Mouse (Mus musculus): ENCODE results near the gene B430305J03Rik. TPM values are rescaled to one million over a fixed set of nuclear protein-coding genes. Genes with fewer than 3 reads are reported as not detected.

Gene B430305J03Rik
- not detected in 2 replicates for polyA plus RNA-seq (2015; fragmentation: Nextera tagmentation; extraction: Ambion mirVana)

GRCm38 (mm10) chr3:61365779-61366373, at the start of gene B430305J03Rik:
Gene B430305J03Rik, minus strand, starts transcription at chr3:61365951.
- Histone ChIP-seq H3K9me3 (replicated peaks; ENCODE audit: control insufficient read depth, low read length) (no peaks in the 10 kb centered on the region), H3K27ac (ENCODE audit: low read length) (peak within 1 kb of the TSS; percentile 35), H3K36me3 (ENCODE audit: control insufficient read depth, insufficient read depth) (no peaks in the 10 kb centered on the region), H3K4me1 (ENCODE audit: control insufficient read depth, low read depth, low read length) (peaks cover 18% of the 10 kb centered on the region), H3K9ac (ENCODE audit: low read depth, low read length) (peak within 1 kb of the TSS; percentile 73), H3K4me3 (ENCODE audit: low read depth, low read length) (peak within 1 kb of the TSS; percentile 74), H3K4me2 (ENCODE audit: low read depth, low read length) (peak within 1 kb of the TSS; percentile 97), H3K27me3 (ENCODE audit: control insufficient read depth, insufficient read depth, low read depth, low read length) (peaks cover 3% of the 10 kb centered on the region; the same call in 1 of the 2 replicates)
- ATAC-seq (ENCODE audit: low read depth): no peak
- whole genome bisulfite sequencing (ENCODE audit: insufficient replicate concordance): 3% methylated on average over 10 of the region's 10 CpGs

- H3K4me2 ChIP-seq (ENCODE audit: low read depth, low read length): no peak overlapping the region
- ATAC-seq (ENCODE audit: low read depth): peak; percentile 56
- no peaks in the 10 kb centered on the region for H3K36me3 ChIP-seq (ENCODE audit: control insufficient read depth, insufficient read depth)
- no peak overlapping the region for H3K9ac ChIP-seq (ENCODE audit: low read depth, low read length)
- no peak overlapping the region for H3K4me3 ChIP-seq (ENCODE audit: low read depth, low read length)
- no peaks in the 10 kb centered on the region for H3K9me3 ChIP-seq (replicated peaks; ENCODE audit: control insufficient read depth, low read length)
- no peaks in the 10 kb centered on the region for H3K4me1 ChIP-seq (ENCODE audit: control insufficient read depth, low read depth, low read length)
- H3K27me3 ChIP-seq (ENCODE audit: control insufficient read depth, insufficient read depth, low read depth, low read length): no peaks in the 10 kb centered on the region
- no peak overlapping the region for H3K27ac ChIP-seq (ENCODE audit: low read length)
- 9% methylated on average over 6 of the region's 6 CpGs for WGBS (ENCODE audit: insufficient replicate concordance)
Observed at GRCm38 (mm10) chr3:61409683-61410082, 43.9 kb upstream of the B430305J03Rik start.

- Histone ChIP-seq H3K9me3 (replicated peaks; ENCODE audit: control insufficient read depth, low read length) (no peaks in the 10 kb centered on the region), H3K36me3 (ENCODE audit: control insufficient read depth, insufficient read depth) (no peaks in the 10 kb centered on the region), H3K4me1 (ENCODE audit: control insufficient read depth, low read depth, low read length) (no peaks in the 10 kb centered on the region), H3K27ac (ENCODE audit: low read length) (no peak overlapping the region), H3K4me3 (ENCODE audit: low read depth, low read length) (no peak overlapping the region), H3K4me2 (ENCODE audit: low read depth, low read length) (no peak overlapping the region), H3K9ac (ENCODE audit: low read depth, low read length) (no peak overlapping the region), H3K27me3 (ENCODE audit: control insufficient read depth, insufficient read depth, low read depth, low read length) (no peaks in the 10 kb centered on the region)
- WGBS (ENCODE audit: insufficient replicate concordance): 32% methylated on average over 4 of the region's 4 CpGs
- no peak for ATAC-seq (ENCODE audit: low read depth)
Observed at GRCm38 (mm10) chr3:61406921-61407320, 41.2 kb upstream of the B430305J03Rik start.

GRCm38 (mm10) chr3:61400823-61401387, 35.2 kb upstream of the B430305J03Rik start:
- 43% methylated on average over 1 of the region's 1 CpGs for WGBS (ENCODE audit: insufficient replicate concordance)

GRCm38 (mm10) chr3:61396728-61397127, 31.0 kb upstream of the B430305J03Rik start:
- Histone ChIP-seq H3K9ac (ENCODE audit: low read depth, low read length) (no peak overlapping the region), H3K27me3 (ENCODE audit: control insufficient read depth, insufficient read depth, low read depth, low read length) (no peaks in the 10 kb centered on the region), H3K36me3 (ENCODE audit: control insufficient read depth, insufficient read depth) (no peaks in the 10 kb centered on the region), H3K4me1 (ENCODE audit: control insufficient read depth, low read depth, low read length) (no peaks in the 10 kb centered on the region; the same call in 1 of the 2 replicates), H3K9me3 (replicated peaks; ENCODE audit: control insufficient read depth, low read length) (no peaks in the 10 kb centered on the region), H3K4me3 (ENCODE audit: low read depth, low read length) (no peak overlapping the region), H3K27ac (ENCODE audit: low read length) (no peak overlapping the region), H3K4me2 (ENCODE audit: low read depth, low read length) (no peak overlapping the region)
- WGBS (ENCODE audit: insufficient replicate concordance): 62% methylated on average over 2 of the region's 2 CpGs
- no peak for ATAC-seq (ENCODE audit: low read depth)

More at GRCm38 (mm10) chr3:61400823-61401387, 35.2 kb upstream of the B430305J03Rik start:
- no peaks in the 10 kb centered on the region for H3K27me3 ChIP-seq (ENCODE audit: control insufficient read depth, insufficient read depth, low read depth, low read length)
- H3K4me1 ChIP-seq (ENCODE audit: control insufficient read depth, low read depth, low read length): no peaks in the 10 kb centered on the region
- no peak for ATAC-seq (ENCODE audit: low read depth)
- H3K36me3 ChIP-seq (ENCODE audit: control insufficient read depth, insufficient read depth): no peaks in the 10 kb centered on the region
- no peaks in the 10 kb centered on the region for H3K9me3 ChIP-seq (replicated peaks; ENCODE audit: control insufficient read depth, low read length)
- H3K9ac ChIP-seq (ENCODE audit: low read depth, low read length): no peak overlapping the region
- no peak overlapping the region for H3K4me3 ChIP-seq (ENCODE audit: low read depth, low read length)
- no peak overlapping the region for H3K27ac ChIP-seq (ENCODE audit: low read length)
- H3K4me2 ChIP-seq (ENCODE audit: low read depth, low read length): no peak overlapping the region

- H3K4me1 ChIP-seq (ENCODE audit: control insufficient read depth, low read depth, low read length): no peaks in the 10 kb centered on the region; the same call in 1 of the 2 replicates
- 66% methylated on average over 3 of the region's 3 CpGs for WGBS (ENCODE audit: insufficient replicate concordance)
- no peaks in the 10 kb centered on the region for H3K36me3 ChIP-seq (ENCODE audit: control insufficient read depth, insufficient read depth)
- no peak for ATAC-seq (ENCODE audit: low read depth)
- H3K27me3 ChIP-seq (ENCODE audit: control insufficient read depth, insufficient read depth, low read depth, low read length): no peaks in the 10 kb centered on the region
- no peak overlapping the region for H3K27ac ChIP-seq (ENCODE audit: low read length)
- H3K9ac ChIP-seq (ENCODE audit: low read depth, low read length): no peak overlapping the region
- no peak overlapping the region for H3K4me3 ChIP-seq (ENCODE audit: low read depth, low read length)
- H3K4me2 ChIP-seq (ENCODE audit: low read depth, low read length): no peak overlapping the region
- H3K9me3 ChIP-seq (replicated peaks; ENCODE audit: control insufficient read depth, low read length): no peaks in the 10 kb centered on the region
Observed at GRCm38 (mm10) chr3:61395382-61395781, 29.6 kb upstream of the B430305J03Rik start.

- Histone ChIP-seq H3K4me2 (ENCODE audit: low read depth, low read length) (no peak overlapping the region), H3K4me3 (ENCODE audit: low read depth, low read length) (no peak overlapping the region), H3K27me3 (ENCODE audit: control insufficient read depth, insufficient read depth, low read depth, low read length) (no peaks in the 10 kb centered on the region), H3K36me3 (ENCODE audit: control insufficient read depth, insufficient read depth) (no peaks in the 10 kb centered on the region), H3K9ac (ENCODE audit: low read depth, low read length) (no peak overlapping the region), H3K4me1 (ENCODE audit: control insufficient read depth, low read depth, low read length) (no peaks in the 10 kb centered on the region; the same call in 1 of the 2 replicates), H3K9me3 (replicated peaks; ENCODE audit: control insufficient read depth, low read length) (no peaks in the 10 kb centered on the region), H3K27ac (ENCODE audit: low read length) (no peak overlapping the region)
- 33% methylated on average over 3 of the region's 3 CpGs for WGBS (ENCODE audit: insufficient replicate concordance)
- no peak for ATAC-seq (ENCODE audit: low read depth)
Observed at GRCm38 (mm10) chr3:61393520-61393919, 27.8 kb upstream of the B430305J03Rik start.

- H3K27ac ChIP-seq (ENCODE audit: low read length): no peak overlapping the region
- no peaks in the 10 kb centered on the region for H3K27me3 ChIP-seq (ENCODE audit: control insufficient read depth, insufficient read depth, low read depth, low read length)
- no peaks in the 10 kb centered on the region for H3K9me3 ChIP-seq (replicated peaks; ENCODE audit: control insufficient read depth, low read length)
- H3K4me2 ChIP-seq (ENCODE audit: low read depth, low read length): no peak overlapping the region
- 37% methylated on average over 1 of the region's 1 CpGs for WGBS (ENCODE audit: insufficient replicate concordance)
- ATAC-seq (ENCODE audit: low read depth): peak; percentile 79
- no peak overlapping the region for H3K4me3 ChIP-seq (ENCODE audit: low read depth, low read length)
- H3K9ac ChIP-seq (ENCODE audit: low read depth, low read length): no peak overlapping the region
- no peaks in the 10 kb centered on the region for H3K36me3 ChIP-seq (ENCODE audit: control insufficient read depth, insufficient read depth)
- H3K4me1 ChIP-seq (ENCODE audit: control insufficient read depth, low read depth, low read length): no peaks in the 10 kb centered on the region; the same call in 1 of the 2 replicates
Observed at GRCm38 (mm10) chr3:61392881-61393280, 27.1 kb upstream of the B430305J03Rik start.

GRCm38 (mm10) chr3:61391564-61391963, 25.8 kb upstream of the B430305J03Rik start:
- no peak overlapping the region for H3K27ac ChIP-seq (ENCODE audit: low read length)
- WGBS (ENCODE audit: insufficient replicate concordance): 42% methylated on average over 4 of the region's 4 CpGs
- H3K4me3 ChIP-seq (ENCODE audit: low read depth, low read length): no peak overlapping the region
- no peaks in the 10 kb centered on the region for H3K9me3 ChIP-seq (replicated peaks; ENCODE audit: control insufficient read depth, low read length)
- no peak overlapping the region for H3K9ac ChIP-seq (ENCODE audit: low read depth, low read length)
- no peak for ATAC-seq (ENCODE audit: low read depth)
- H3K4me1 ChIP-seq (ENCODE audit: control insufficient read depth, low read depth, low read length): no peaks in the 10 kb centered on the region; the same call in 1 of the 2 replicates
- H3K36me3 ChIP-seq (ENCODE audit: control insufficient read depth, insufficient read depth): no peaks in the 10 kb centered on the region
- no peak overlapping the region for H3K4me2 ChIP-seq (ENCODE audit: low read depth, low read length)
- no peaks in the 10 kb centered on the region for H3K27me3 ChIP-seq (ENCODE audit: control insufficient read depth, insufficient read depth, low read depth, low read length)
